Mouse (Mus musculus) midbrain, embryonic 15.5 days (tissue): ENCODE data around the gene Sat2. TPM values are rescaled to one million over a fixed set of nuclear protein-coding genes. Genes with fewer than 3 reads are reported as not detected.

Source experiments
- ATAC-seq: fragments of 200-750 bp; cut with Nextera tagmentation; replicated peaks from 2 replicates; pipeline ENCODE4 v1.8.0; 2017; ENCODE audit warnings: moderate TSS enrichment
- H3K27ac ChIP-seq: fragments of 300-500 bp; sonication (generic); 2 replicates; pipeline ENCODE4 v1.5.1; 2015; ENCODE audit warnings: mild to moderate bottlenecking, inconsistent platforms
- H3K27me3 ChIP-seq: fragments of 300-500 bp; sonication (generic); replicated peaks from 2 replicates; pipeline ENCODE4 v1.6.1; 2015; ENCODE audit warnings: inconsistent platforms
- H3K36me3 ChIP-seq: fragments of 300-500 bp; sonication (generic); replicated peaks from 2 replicates; pipeline ENCODE4 v1.6.1; 2015; ENCODE audit warnings: inconsistent platforms
- H3K4me1 ChIP-seq: fragments of 300-500 bp; sonication (generic); 2 replicates; pipeline ENCODE4 v1.6.1; 2015; ENCODE audit warnings: inconsistent platforms
- H3K4me2 ChIP-seq: fragments of 300-500 bp; sonication (generic); 2 replicates; pipeline ENCODE4 v1.6.1; 2015; ENCODE audit warnings: inconsistent platforms, mild to moderate bottlenecking, moderate library complexity
- H3K4me3 ChIP-seq: fragments of 300-500 bp; sonication (generic); 2 replicates; pipeline ENCODE4 v1.5.1; 2015; ENCODE audit warnings: mild to moderate bottlenecking, inconsistent platforms
- H3K9ac ChIP-seq: fragments of 300-500 bp; sonication (generic); 2 replicates; pipeline ENCODE4 v1.6.1; 2015; ENCODE audit warnings: mild to moderate bottlenecking, inconsistent platforms
- H3K9me3 ChIP-seq: fragments of 300-500 bp; sonication (generic); 2 replicates; pipeline ENCODE4 v1.6.1; 2016; ENCODE audit warnings: inconsistent platforms
- WGBS: fragments of 180-500 bp; shearing (Covaris S2); methylation state at CpG from one replicate; pipeline ENCODE4 v1.1.7; 2015; ENCODE audit warnings: mixed read lengths; 5-methylcytosine and 5-hydroxymethylcytosine counted together
- polyA plus RNA-seq: library from polyadenylated mRNA; unstranded; fragments of >200 nt; fragmentation: Nextera tagmentation; extraction: Ambion mirVana; gene quantifications from 2 replicates; pipeline ENCODE4 v1.2.1, GENCODE M21; 2015

Gene Sat2
- polyA plus RNA-seq, 1 experiment from 2014 or later = 24.9 TPM

GRCm38 (mm10) chr11:69584937-69585336 lies 36.9 kb upstream of the Sat2 start:
- WGBS = 98% methylated on average over 13 of the region's 13 CpGs
- Histone ChIP-seq H3K4me2 (no peak overlapping the region), H3K36me3 (0 out of 2 replicates have a peak, but pooled peaks cover 13% of the 10 kb centered on the region), H3K4me3 (no peak overlapping the region), H3K9me3 (no peaks in the 10 kb centered on the region), H3K27ac (no peak overlapping the region), H3K9ac (no peak overlapping the region), H3K27me3 (no peaks in the 10 kb centered on the region), H3K4me1 (peaks cover 12% of the 10 kb centered on the region)
- ATAC-seq = no peak

GRCm38 (mm10) chr11:69585718-69586325 lies 36.0 kb upstream of the Sat2 start:
- peaks cover 12% of the 10 kb centered on the region for H3K4me1 ChIP-seq
- no peak overlapping the region for H3K27ac ChIP-seq
- 84% methylated on average over 7 of the region's 7 CpGs for WGBS
- H3K4me2 ChIP-seq = no peak overlapping the region
- H3K4me3 ChIP-seq = no peak overlapping the region
- no peak for ATAC-seq
- no peaks in the 10 kb centered on the region for H3K9me3 ChIP-seq
- 0 out of 2 replicates have a peak, but pooled peaks cover 20% of the 10 kb centered on the region for H3K36me3 ChIP-seq
- no peaks in the 10 kb centered on the region for H3K27me3 ChIP-seq
- H3K9ac ChIP-seq = no peak overlapping the region

GRCm38 (mm10) chr11:69589207-69589834 lies 32.5 kb upstream of the Sat2 start:
- Histone ChIP-seq H3K27ac (no peak overlapping the region), H3K36me3 (0 out of 2 replicates have a peak, but pooled peaks cover 25% of the 10 kb centered on the region)

DNA sequence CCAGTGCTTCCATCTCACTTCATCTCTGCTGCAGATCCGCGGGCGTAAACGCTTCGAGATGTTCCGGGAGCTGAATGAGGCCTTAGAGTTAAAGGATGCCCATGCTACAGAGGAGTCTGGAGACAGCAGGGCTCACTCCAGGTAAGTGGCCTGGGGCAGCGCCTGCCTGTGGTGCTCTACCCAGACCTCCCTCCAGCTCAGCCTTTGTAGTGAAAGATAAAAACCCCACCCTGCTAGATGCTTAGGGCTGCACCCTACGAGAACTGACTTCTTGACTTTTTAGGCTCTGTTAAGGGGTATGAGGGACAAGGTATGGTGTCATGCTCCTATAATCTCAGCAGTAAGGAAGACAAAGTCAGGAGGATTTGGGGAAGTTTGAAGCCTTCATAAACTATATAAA lies 31.2 kb upstream of the Sat2 start:
- Histone ChIP-seq H3K27me3 (no peaks in the 10 kb centered on the region), H3K27ac (no peak overlapping the region), H3K9ac (no peak overlapping the region), H3K4me2 (no peak overlapping the region), H3K9me3 (no peaks in the 10 kb centered on the region), H3K4me1 (no peaks in the 10 kb centered on the region), H3K36me3 (0 out of 2 replicates have a peak, but pooled peaks cover 25% of the 10 kb centered on the region), H3K4me3 (no peak overlapping the region)
- ATAC-seq = no peak
- 94% methylated on average over 8 of the region's 8 CpGs for WGBS

More at GRCm38 (mm10) chr11:69589207-69589834, 32.5 kb upstream of the Sat2 start:
- Histone ChIP-seq H3K9ac (no peak overlapping the region), H3K27me3 (no peaks in the 10 kb centered on the region), H3K4me2 (no peak overlapping the region), H3K4me3 (no peak overlapping the region), H3K9me3 (no peaks in the 10 kb centered on the region), H3K4me1 (no peaks in the 10 kb centered on the region)
- WGBS = 96% methylated on average over 22 of the region's 22 CpGs
- ATAC-seq = no peak

DNA sequence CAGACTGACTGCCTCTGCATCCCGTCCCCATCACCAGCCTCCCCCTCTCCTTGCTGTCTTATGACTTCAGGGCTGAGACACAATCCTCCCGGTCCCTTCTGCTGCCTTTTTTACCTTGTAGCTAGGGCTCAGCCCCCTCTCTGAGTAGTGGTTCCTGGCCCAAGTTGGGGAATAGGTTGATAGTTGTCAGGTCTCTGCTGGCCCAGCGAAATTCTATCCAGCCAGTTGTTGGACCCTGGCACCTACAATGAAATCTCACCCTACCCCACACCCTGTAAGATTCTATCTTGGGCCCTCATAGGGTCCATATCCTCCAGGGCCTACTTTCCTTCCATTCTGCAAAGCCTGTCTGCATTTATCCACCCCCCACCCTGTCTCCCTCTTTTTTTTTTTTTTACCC lies 30.4 kb upstream of the Sat2 start:
- no peak for ATAC-seq
- Histone ChIP-seq H3K4me2 (no peak overlapping the region), H3K4me3 (no peak overlapping the region), H3K9ac (no peak overlapping the region), H3K4me1 (no peaks in the 10 kb centered on the region), H3K27me3 (no peaks in the 10 kb centered on the region), H3K9me3 (no peaks in the 10 kb centered on the region), H3K27ac (0 out of 2 replicates have a peak overlapping the region, but pooled peaks have one; percentile 44), H3K36me3 (0 out of 2 replicates have a peak, but pooled peaks cover 25% of the 10 kb centered on the region)
- 86% methylated on average over 3 of the region's 3 CpGs for WGBS

DNA sequence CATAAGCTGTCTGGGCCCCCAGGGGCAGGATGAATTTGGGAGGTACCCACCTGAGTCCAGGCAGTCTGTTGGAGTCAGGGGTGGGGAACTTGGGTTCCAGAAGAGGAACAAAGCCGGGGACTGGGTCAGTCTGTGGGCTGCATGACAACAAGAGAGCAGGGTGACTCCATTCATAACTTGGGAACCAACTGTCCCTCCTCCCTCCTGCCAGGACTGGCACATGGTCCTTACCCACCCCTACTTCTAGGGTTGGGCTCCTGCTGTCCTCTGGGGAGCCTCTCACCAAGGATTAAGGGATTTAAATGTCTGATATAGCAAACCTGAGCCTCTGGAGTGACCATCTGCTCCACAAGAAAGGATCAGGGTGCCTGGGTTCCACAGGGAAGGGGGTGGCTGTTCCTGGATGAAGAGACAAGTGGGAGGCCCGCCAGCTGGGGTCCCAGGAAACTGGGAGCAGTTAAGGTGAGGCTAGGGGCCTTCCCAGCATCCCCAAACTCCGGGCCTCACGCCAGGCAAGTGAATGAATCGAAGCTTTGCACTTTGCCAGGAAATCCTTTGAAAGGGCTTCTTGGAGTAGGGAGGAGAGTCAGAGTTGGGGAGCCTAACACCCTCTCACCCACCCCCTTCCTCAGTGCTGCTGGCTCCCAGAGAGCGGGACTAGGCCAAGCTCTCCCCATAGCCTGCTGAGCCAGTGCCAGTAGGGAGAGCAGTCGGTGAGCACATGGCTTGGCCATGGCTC lies 29.8 kb upstream of the Sat2 start:
- 0 out of 2 replicates have a peak, but pooled peaks cover 25% of the 10 kb centered on the region for H3K36me3 ChIP-seq
- H3K9ac ChIP-seq = no peak overlapping the region
- no peak overlapping the region for H3K4me3 ChIP-seq
- peak; percentile 79 for ATAC-seq
- H3K9me3 ChIP-seq = no peaks in the 10 kb centered on the region
- no peaks in the 10 kb centered on the region for H3K27me3 ChIP-seq
- H3K27ac ChIP-seq = peak overlapping the region; percentile 44
- H3K4me2 ChIP-seq = no peak overlapping the region
- H3K4me1 ChIP-seq = no peaks in the 10 kb centered on the region
- WGBS = 67% methylated on average over 7 of the region's 7 CpGs

DNA sequence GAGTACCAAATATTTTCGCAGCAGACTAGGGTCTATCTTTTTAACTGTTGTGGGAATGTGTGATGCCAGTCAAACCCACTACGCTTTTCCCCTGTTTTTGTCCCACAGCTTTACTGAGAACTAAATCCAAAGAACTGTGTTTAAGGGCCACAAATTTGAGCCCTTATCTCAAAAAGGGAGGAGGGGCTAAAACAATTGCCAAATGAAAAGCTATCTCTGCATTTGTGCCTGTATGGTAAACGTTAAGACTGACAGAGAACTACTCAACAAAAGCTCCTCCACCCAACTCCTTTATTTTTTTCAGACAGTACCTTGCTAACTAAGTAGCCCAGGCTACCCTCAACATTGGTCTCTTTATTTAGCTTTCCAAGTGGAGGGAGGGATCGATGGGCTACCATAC lies 29.0 kb upstream of the Sat2 start:
- no peak overlapping the region for H3K4me3 ChIP-seq
- peak overlapping the region; percentile 13; the same call in 1 of the 2 replicates for H3K27ac ChIP-seq
- no peak overlapping the region for H3K9ac ChIP-seq
- no peaks in the 10 kb centered on the region for H3K4me1 ChIP-seq
- H3K27me3 ChIP-seq = no peaks in the 10 kb centered on the region
- ATAC-seq = no peak
- H3K4me2 ChIP-seq = no peak overlapping the region
- H3K36me3 ChIP-seq = 0 out of 2 replicates have a peak, but pooled peaks cover 25% of the 10 kb centered on the region
- H3K9me3 ChIP-seq = no peaks in the 10 kb centered on the region
- WGBS = 88% methylated on average over 4 of the region's 4 CpGs

DNA sequence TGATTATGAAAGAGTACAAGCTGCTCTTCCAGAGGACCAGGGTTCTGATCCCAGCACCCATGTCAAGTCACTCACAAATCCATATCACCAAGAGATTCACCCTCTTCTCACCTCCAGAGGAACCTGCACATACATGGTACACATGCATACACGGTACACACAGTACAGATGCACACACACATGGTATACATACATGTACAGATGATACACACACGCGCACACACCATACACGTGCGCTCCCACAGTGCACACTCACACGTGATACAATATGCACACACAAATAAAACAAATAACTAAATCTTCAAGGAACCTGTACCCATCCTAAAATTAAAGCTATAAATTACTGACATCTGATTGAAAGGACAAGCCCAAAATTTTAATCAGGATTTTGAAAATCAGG lies 27.0 kb upstream of the Sat2 start:
- peaks cover 8% of the 10 kb centered on the region; the same call in 1 of the 2 replicates for H3K4me1 ChIP-seq
- 0 out of 2 replicates have a peak, but pooled peaks cover 13% of the 10 kb centered on the region for H3K36me3 ChIP-seq
- 98% methylated on average over 6 of the region's 6 CpGs for WGBS
- ATAC-seq = no peak
- no peaks in the 10 kb centered on the region for H3K9me3 ChIP-seq
- H3K27ac ChIP-seq = no peak overlapping the region
- no peak overlapping the region for H3K9ac ChIP-seq
- H3K4me2 ChIP-seq = no peak overlapping the region
- no peak overlapping the region for H3K4me3 ChIP-seq
- H3K27me3 ChIP-seq = no peaks in the 10 kb centered on the region

DNA sequence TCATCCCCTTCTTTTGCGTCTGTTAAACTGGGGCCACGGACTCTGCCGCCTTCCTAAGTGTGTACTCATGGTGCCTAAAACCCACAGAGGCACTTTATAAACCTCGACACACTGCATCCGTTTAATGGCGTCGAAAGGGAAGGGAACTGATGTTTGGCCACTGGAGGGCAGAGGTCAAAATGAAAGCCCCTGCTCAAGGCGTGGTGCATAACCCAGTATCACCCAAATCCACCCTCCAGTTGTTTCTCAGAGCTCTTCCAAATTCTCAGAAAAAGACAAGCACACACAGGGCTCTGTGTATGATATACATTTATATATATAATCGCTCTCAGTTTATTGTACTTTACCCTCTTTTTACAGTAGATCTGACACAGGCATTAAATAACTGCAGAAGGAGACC lies 22.4 kb upstream of the Sat2 start:
- ATAC-seq = no peak
- no peaks in the 10 kb centered on the region for H3K9me3 ChIP-seq
- no peaks in the 10 kb centered on the region for H3K27me3 ChIP-seq
- 9% methylated on average over 9 of the region's 9 CpGs for WGBS
- H3K36me3 ChIP-seq = peaks cover 10% of the 10 kb centered on the region; the same call in 1 of the 2 replicates
- H3K27ac ChIP-seq = no peak overlapping the region
- H3K4me1 ChIP-seq = peaks cover 30% of the 10 kb centered on the region
- no peak overlapping the region for H3K4me2 ChIP-seq
- no peak overlapping the region for H3K9ac ChIP-seq
- no peak overlapping the region for H3K4me3 ChIP-seq

DNA sequence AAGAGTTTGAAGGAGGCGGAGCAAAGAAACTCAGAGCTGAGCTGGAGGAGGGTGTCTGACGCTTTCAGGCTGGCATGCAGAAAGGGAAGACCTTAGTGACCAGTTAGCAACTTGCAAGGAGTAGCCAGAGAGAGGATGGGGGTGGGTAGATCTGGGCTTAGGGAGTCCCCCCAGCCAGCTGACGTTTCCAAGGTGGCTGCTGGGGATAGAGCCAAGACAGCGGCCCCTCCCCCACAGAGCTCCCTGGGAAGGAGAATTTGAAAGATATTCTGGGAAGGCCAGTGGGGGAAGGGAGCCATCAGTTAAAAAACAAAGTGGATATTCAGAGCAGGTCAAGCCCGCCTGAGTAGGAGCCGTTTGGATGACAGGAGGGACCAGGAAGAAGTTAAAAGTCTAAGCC lies 21.7 kb upstream of the Sat2 start:
- no peak for ATAC-seq

GRCm38 (mm10) chr11:69601768-69602167 lies 20.1 kb upstream of the Sat2 start:
- no peak overlapping the region for H3K4me2 ChIP-seq

More for the DNA sequence above, 21.7 kb upstream of the Sat2 start:
- WGBS = 7% methylated on average over 6 of the region's 6 CpGs
- H3K27me3 ChIP-seq = no peaks in the 10 kb centered on the region
- H3K4me1 ChIP-seq = peaks cover 34% of the 10 kb centered on the region
- no peak overlapping the region for H3K9ac ChIP-seq
- peak overlapping the region; percentile 45; the same call in 1 of the 2 replicates for H3K27ac ChIP-seq
- H3K4me3 ChIP-seq = no peak overlapping the region
- H3K4me2 ChIP-seq = no peak overlapping the region
- no peaks in the 10 kb centered on the region for H3K9me3 ChIP-seq
- H3K36me3 ChIP-seq = peaks cover 10% of the 10 kb centered on the region; the same call in 1 of the 2 replicates

GRCm38 (mm10) chr11:69603516-69603915 lies 18.3 kb upstream of the Sat2 start:
- Histone ChIP-seq H3K9ac (no peak overlapping the region), H3K4me1 (peaks cover 39% of the 10 kb centered on the region), H3K36me3 (peaks cover 10% of the 10 kb centered on the region; the same call in 1 of the 2 replicates), H3K9me3 (no peaks in the 10 kb centered on the region), H3K27me3 (no peaks in the 10 kb centered on the region), H3K4me2 (peak overlapping the region; percentile 90), H3K4me3 (peak overlapping the region; percentile 79; the same call in 1 of the 2 replicates), H3K27ac (no peak overlapping the region)
- no peak for ATAC-seq
- WGBS = 85% methylated on average over 8 of the region's 8 CpGs

More at GRCm38 (mm10) chr11:69601768-69602167, 20.1 kb upstream of the Sat2 start:
- Histone ChIP-seq H3K27ac (no peak overlapping the region), H3K4me1 (peaks cover 39% of the 10 kb centered on the region), H3K9ac (no peak overlapping the region), H3K9me3 (no peaks in the 10 kb centered on the region), H3K27me3 (no peaks in the 10 kb centered on the region), H3K36me3 (peaks cover 10% of the 10 kb centered on the region; the same call in 1 of the 2 replicates), H3K4me3 (no peak overlapping the region)
- WGBS = 81% methylated on average over 3 of the region's 3 CpGs
- ATAC-seq = no peak
